Mouse (Mus musculus): ENCODE measurements around the gene Hspb11. TPM values are rescaled to one million over a fixed set of nuclear protein-coding genes. Genes with fewer than 3 reads are reported as not detected.

Gene Hspb11
- polyA plus RNA-seq, 1 experiment, result 19.8 TPM

- H3K4me3 ChIP-seq (ENCODE audit: insufficient read depth, low read length), result no peak overlapping the region
- TF ChIP-seq CTCF (IDR thresholded peaks at IDR 0.05; ENCODE audit: extremely low read depth, insufficient read depth, low read length) (no peak), POLR2A (IDR thresholded peaks at IDR 0.05; ENCODE audit: extremely low read depth, insufficient read depth, low read length) (no peak)
- H3K27ac ChIP-seq (ENCODE audit: insufficient read depth, low read length), result no peak overlapping the region
- H3K4me1 ChIP-seq (ENCODE audit: control insufficient read depth, insufficient read depth, low read length), result no peaks in the 10 kb centered on the region
These were observed 29.9 kb upstream of the Hspb11 start for GRCm38 (mm10) chr4:107223225-107224204.

GRCm38 (mm10) chr4:107226313-107226712, 27.1 kb upstream of the Hspb11 start:
- Histone ChIP-seq H3K27ac (ENCODE audit: insufficient read depth, low read length) (no peak overlapping the region), H3K4me3 (ENCODE audit: insufficient read depth, low read length) (no peak overlapping the region), H3K4me1 (ENCODE audit: control insufficient read depth, insufficient read depth, low read length) (no peaks in the 10 kb centered on the region)
- TF ChIP-seq POLR2A (IDR thresholded peaks at IDR 0.05; ENCODE audit: extremely low read depth, insufficient read depth, low read length), result no peak
- no peak for TF ChIP-seq CTCF (IDR thresholded peaks at IDR 0.05; ENCODE audit: extremely low read depth, insufficient read depth, low read length)

- no peak overlapping the region for H3K27ac ChIP-seq (ENCODE audit: insufficient read depth, low read length)
- no peak overlapping the region for H3K4me3 ChIP-seq (ENCODE audit: insufficient read depth, low read length)
- TF ChIP-seq CTCF (IDR thresholded peaks at IDR 0.05; ENCODE audit: extremely low read depth, insufficient read depth, low read length) (no peak), POLR2A (IDR thresholded peaks at IDR 0.05; ENCODE audit: extremely low read depth, insufficient read depth, low read length) (no peak)
- no peaks in the 10 kb centered on the region for H3K4me1 ChIP-seq (ENCODE audit: control insufficient read depth, insufficient read depth, low read length)
These were observed 21.2 kb upstream of the Hspb11 start for GRCm38 (mm10) chr4:107232219-107232618.

GRCm38 (mm10) chr4:107238253-107238652, 15.1 kb upstream of the Hspb11 start:
- no peak overlapping the region for H3K4me3 ChIP-seq (ENCODE audit: insufficient read depth, low read length)
- no peaks in the 10 kb centered on the region for H3K4me1 ChIP-seq (ENCODE audit: control insufficient read depth, insufficient read depth, low read length)
- no peak overlapping the region for H3K27ac ChIP-seq (ENCODE audit: insufficient read depth, low read length)
- no peak for TF ChIP-seq CTCF (IDR thresholded peaks at IDR 0.05; ENCODE audit: extremely low read depth, insufficient read depth, low read length)
- TF ChIP-seq POLR2A (IDR thresholded peaks at IDR 0.05; ENCODE audit: extremely low read depth, insufficient read depth, low read length), result no peak

GRCm38 (mm10) chr4:107240196-107240595, 13.2 kb upstream of the Hspb11 start:
- H3K4me1 ChIP-seq (ENCODE audit: control insufficient read depth, insufficient read depth, low read length), result no peaks in the 10 kb centered on the region; the same call in 1 of the 2 replicates
- TF ChIP-seq CTCF (IDR thresholded peaks at IDR 0.05; ENCODE audit: extremely low read depth, insufficient read depth, low read length) (no peak), POLR2A (IDR thresholded peaks at IDR 0.05; ENCODE audit: extremely low read depth, insufficient read depth, low read length) (no peak)
- H3K4me3 ChIP-seq (ENCODE audit: insufficient read depth, low read length), result no peak overlapping the region
- no peak overlapping the region for H3K27ac ChIP-seq (ENCODE audit: insufficient read depth, low read length)

- H3K4me3 ChIP-seq (ENCODE audit: insufficient read depth, low read length), result no peak overlapping the region
These were observed 9.7 kb upstream of the Hspb11 start for GRCm38 (mm10) chr4:107243365-107244333.

GRCm38 (mm10) chr4:107245368-107245767, 8.0 kb upstream of the Hspb11 start:
- H3K4me3 ChIP-seq (ENCODE audit: insufficient read depth, low read length), result no peak overlapping the region
- no peak for TF ChIP-seq CTCF (IDR thresholded peaks at IDR 0.05; ENCODE audit: extremely low read depth, insufficient read depth, low read length)
- no peak for TF ChIP-seq POLR2A (IDR thresholded peaks at IDR 0.05; ENCODE audit: extremely low read depth, insufficient read depth, low read length)
- peaks cover 7% of the 10 kb centered on the region; the same call in 1 of the 2 replicates for H3K4me1 ChIP-seq (ENCODE audit: control insufficient read depth, insufficient read depth, low read length)
- no peak overlapping the region for H3K27ac ChIP-seq (ENCODE audit: insufficient read depth, low read length)

More at GRCm38 (mm10) chr4:107243365-107244333, 9.7 kb upstream of the Hspb11 start:
- Histone ChIP-seq H3K4me1 (ENCODE audit: control insufficient read depth, insufficient read depth, low read length) (peaks cover 3% of the 10 kb centered on the region; the same call in 1 of the 2 replicates), H3K27ac (ENCODE audit: insufficient read depth, low read length) (no peak overlapping the region)
- TF ChIP-seq POLR2A (IDR thresholded peaks at IDR 0.05; ENCODE audit: extremely low read depth, insufficient read depth, low read length), result no peak
- TF ChIP-seq CTCF (IDR thresholded peaks at IDR 0.05; ENCODE audit: extremely low read depth, insufficient read depth, low read length), result no peak

- H3K27ac ChIP-seq (ENCODE audit: insufficient read depth, low read length), result no peak overlapping the region
- no peak overlapping the region for H3K4me3 ChIP-seq (ENCODE audit: insufficient read depth, low read length)
- H3K4me1 ChIP-seq (ENCODE audit: control insufficient read depth, insufficient read depth, low read length), result peaks cover 7% of the 10 kb centered on the region; the same call in 1 of the 2 replicates
- TF ChIP-seq POLR2A (IDR thresholded peaks at IDR 0.05; ENCODE audit: extremely low read depth, insufficient read depth, low read length) (no peak), CTCF (IDR thresholded peaks at IDR 0.05; ENCODE audit: extremely low read depth, insufficient read depth, low read length) (no peak)
These were observed 7.4 kb upstream of the Hspb11 start for GRCm38 (mm10) chr4:107246040-107246439.

GRCm38 (mm10) chr4:107247110-107247509, 6.3 kb upstream of the Hspb11 start:
- TF ChIP-seq POLR2A (IDR thresholded peaks at IDR 0.05; ENCODE audit: extremely low read depth, insufficient read depth, low read length) (no peak), CTCF (IDR thresholded peaks at IDR 0.05; ENCODE audit: extremely low read depth, insufficient read depth, low read length) (no peak)
- H3K27ac ChIP-seq (ENCODE audit: insufficient read depth, low read length), result no peak overlapping the region
- no peak overlapping the region for H3K4me3 ChIP-seq (ENCODE audit: insufficient read depth, low read length)
- H3K4me1 ChIP-seq (ENCODE audit: control insufficient read depth, insufficient read depth, low read length), result peaks cover 7% of the 10 kb centered on the region; the same call in 1 of the 2 replicates

Data from cortical plate, adult 2 months (tissue).